9 mouse cellular contexts compared by ENCODE assay signal in genomic region chr11:96145622-96146270, GRCm38 (mm10). TPM values are rescaled to one million over a fixed set of nuclear protein-coding genes. Genes with fewer than 3 reads are reported as not detected.
DNase-seq lines count a peak whose midpoint lies in the region; ATAC-seq and TF ChIP-seq lines count a peak whose summit lies in the region.
"Had no signal": no experiment of that assay in that cellular context is flagged by ENCODE, and none has a peak within 500 bp of the region (broad histone marks: within the 10 kb centered on the region; RNA-seq: fewer than 3 reads in every experiment).

No protein-coding gene starts in this region.

- H3K4me1 ChIP-seq in embryonic facial prominence, embryonic 15.5 days: 0 out of 2 replicates have a peak, but pooled peaks cover 8% of the 10 kb centered on the region
- H3K4me1 ChIP-seq in heart, embryonic 14.5 days (ENCODE audit: control insufficient read depth in 2 of 2, insufficient read depth in 2 of 2, low read length in 2 of 2): peaks cover 0 to 5% of the 10 kb centered on the region in 2 experiments; a peak in 1 of 4 replicates
- no peaks in the 10 kb centered on the region for H3K4me1 ChIP-seq in kidney, postnatal 0 days (replicated peaks; ENCODE audit: insufficient read depth, low read length)
- no peaks in the 10 kb centered on the region for H3K4me1 ChIP-seq in liver, embryonic 14.5 days (replicated peaks; ENCODE audit: control insufficient read depth in 2 of 2, insufficient read depth in 2 of 2, low read length in 1 of 2)
- H3K4me1 ChIP-seq in neural tube, embryonic 14.5 days (ENCODE audit: control insufficient read depth, insufficient read depth, low read length): no peaks in the 10 kb centered on the region

- H3K4me2 ChIP-seq in embryonic facial prominence, embryonic 15.5 days (replicated peaks): peak overlapping the region; percentile 32
- peak overlapping the region; percentile 59 for H3K4me2 ChIP-seq in heart, embryonic 14.5 days (ENCODE audit: low read length)
- H3K4me2 ChIP-seq in kidney, postnatal 0 days (ENCODE audit: low read length): peak overlapping the region; percentile 36
- H3K4me2 ChIP-seq in liver, embryonic 14.5 days (ENCODE audit: low read depth): no peak overlapping the region
- peak overlapping the region; percentile 12 for H3K4me2 ChIP-seq in neural tube, embryonic 14.5 days (ENCODE audit: low read depth, low read length)

- H3K27ac ChIP-seq in embryonic facial prominence, embryonic 15.5 days (replicated peaks): no peak overlapping the region
- no peak overlapping the region for H3K27ac ChIP-seq in heart, embryonic 14.5 days (replicated peaks in 1 of 2; ENCODE audit: control insufficient read depth in 1 of 2, insufficient read depth in 1 of 2, low read depth in 2 of 2, low read length in 2 of 2)
- no peak overlapping the region for H3K27ac ChIP-seq in kidney, postnatal 0 days
- H3K27ac ChIP-seq in liver, embryonic 14.5 days: no peak overlapping the region
- no peak overlapping the region for H3K27ac ChIP-seq in neural tube, embryonic 14.5 days (ENCODE audit: low read depth, low read length)

- no peak for TF ChIP-seq EP300 in liver, embryonic 14.5 days (IDR thresholded peaks at IDR 0.05; ENCODE audit: low read depth)

- no peak overlapping the region for H3K4me3 ChIP-seq in embryonic facial prominence, embryonic 15.5 days (replicated peaks)
- H3K4me3 ChIP-seq in heart, embryonic 14.5 days (ENCODE audit: control insufficient read depth in 1 of 2, insufficient read depth in 1 of 2, low read depth in 1 of 2, low read length in 2 of 2): peak overlapping the region in 1 of 2 experiments; percentile 16; a peak in 1 of 4 replicates
- H3K4me3 ChIP-seq in kidney, postnatal 0 days (replicated peaks; ENCODE audit: low read depth, low read length): 0 out of 2 replicates have a peak overlapping the region, but pooled peaks have one; percentile 1
- no peak overlapping the region for H3K4me3 ChIP-seq in liver, embryonic 14.5 days (ENCODE audit: insufficient read depth in 1 of 2, low read depth in 2 of 2, low read length in 2 of 2)
- H3K4me3 ChIP-seq in neural tube, embryonic 14.5 days (ENCODE audit: low read depth, low read length): no peak overlapping the region
- H3K4me3 ChIP-seq: erythroblast, embryonic 14.5 days had no signal

- DNase-seq in B cell, adult 2 months: peak; percentile 28 to 44
- DNase-seq in adrenal gland, postnatal 10 days: peak; percentile 90
- peak; percentile 92 for DNase-seq in kidney, postnatal 0 days (ENCODE audit: low spot score)
- DNase-seq in liver, embryonic 14.5 days (ENCODE audit: low read depth in 3 of 3, low spot score in 3 of 3): peak in 2 of 3 experiments; percentile 12 to 20
- DNase-seq in thymus, postnatal 25 days: peak; percentile 19

- H3K9ac ChIP-seq in embryonic facial prominence, embryonic 15.5 days: no peak overlapping the region
- H3K9ac ChIP-seq in heart, embryonic 14.5 days (ENCODE audit: low read length): 0 out of 2 replicates have a peak overlapping the region, but pooled peaks have one; percentile 25
- no peak overlapping the region for H3K9ac ChIP-seq in kidney, postnatal 0 days (ENCODE audit: low read depth, low read length)
- H3K9ac ChIP-seq in liver, embryonic 14.5 days (replicated peaks): no peak overlapping the region
- H3K9ac ChIP-seq in neural tube, embryonic 14.5 days (replicated peaks; ENCODE audit: low read depth, low read length): no peak overlapping the region

- peaks cover 66% of the 10 kb centered on the region for H3K27me3 ChIP-seq in embryonic facial prominence, embryonic 15.5 days
- peaks cover 56% of the 10 kb centered on the region for H3K27me3 ChIP-seq in heart, embryonic 14.5 days (ENCODE audit: control insufficient read depth, insufficient read depth, low read length)
- H3K27me3 ChIP-seq in kidney, postnatal 0 days (ENCODE audit: insufficient read depth, low read length): peaks cover 15% of the 10 kb centered on the region; the same call in 1 of the 2 replicates
- H3K27me3 ChIP-seq in liver, embryonic 14.5 days (ENCODE audit: control insufficient read depth, insufficient read depth, low read length): peaks cover 11% of the 10 kb centered on the region
- peaks cover 6% of the 10 kb centered on the region; the same call in 1 of the 2 replicates for H3K27me3 ChIP-seq in neural tube, embryonic 14.5 days (ENCODE audit: control insufficient read depth, insufficient read depth, low read length)

- WGBS in embryonic facial prominence, embryonic 15.5 days: 2% methylated on average over 15 of the region's 15 CpGs
- 2% methylated on average over 15 of the region's 15 CpGs for WGBS in heart, embryonic 14.5 days
- under 1% methylated on average over 15 of the region's 15 CpGs for WGBS in kidney, postnatal 0 days
- WGBS in liver, embryonic 14.5 days (ENCODE audit: insufficient replicate concordance): 3% methylated on average over 15 of the region's 15 CpGs
- WGBS in neural tube, embryonic 14.5 days: 2% methylated on average over 15 of the region's 15 CpGs

- ATAC-seq in embryonic facial prominence, embryonic 15.5 days (ENCODE audit: insufficient number of reproducible peaks, low FRiP score, low TSS enrichment, low read depth): 0 out of 2 replicates have a peak, but pooled peaks have one; percentile 19
- ATAC-seq in heart, embryonic 14.5 days (ENCODE audit: insufficient number of reproducible peaks, insufficient read depth, low FRiP score, low read depth): no peak
- peak; percentile 70 for ATAC-seq in kidney, postnatal 0 days (replicated peaks; ENCODE audit: low FRiP score, low read depth)
- ATAC-seq in liver, embryonic 14.5 days (ENCODE audit: insufficient read depth): no peak
- ATAC-seq in neural tube, embryonic 14.5 days (ENCODE audit: low read depth): peak; percentile 69; the same call in 1 of the 2 replicates

- no peaks in the 10 kb centered on the region for H3K36me3 ChIP-seq in embryonic facial prominence, embryonic 15.5 days
- H3K36me3 ChIP-seq in heart, embryonic 14.5 days (ENCODE audit: control insufficient read depth, insufficient read depth, low read length): no peaks in the 10 kb centered on the region
- no peaks in the 10 kb centered on the region for H3K36me3 ChIP-seq in kidney, postnatal 0 days (ENCODE audit: insufficient read depth, low read length)
- no peaks in the 10 kb centered on the region for H3K36me3 ChIP-seq in liver, embryonic 14.5 days (replicated peaks; ENCODE audit: control insufficient read depth, insufficient read depth, low read depth)
- H3K36me3 ChIP-seq in neural tube, embryonic 14.5 days (ENCODE audit: control insufficient read depth, insufficient read depth, low read length): no peaks in the 10 kb centered on the region

- H3K9me3 ChIP-seq in embryonic facial prominence, embryonic 15.5 days (replicated peaks): no peaks in the 10 kb centered on the region
- no peaks in the 10 kb centered on the region for H3K9me3 ChIP-seq in heart, embryonic 14.5 days (ENCODE audit: control insufficient read depth, low read length)
- H3K9me3 ChIP-seq in kidney, postnatal 0 days (replicated peaks; ENCODE audit: low read length): no peaks in the 10 kb centered on the region
- no peaks in the 10 kb centered on the region for H3K9me3 ChIP-seq in liver, embryonic 14.5 days (ENCODE audit: control insufficient read depth, low read length)
- no peaks in the 10 kb centered on the region for H3K9me3 ChIP-seq in neural tube, embryonic 14.5 days (ENCODE audit: control insufficient read depth, low read length)

- TF ChIP-seq CTCF in kidney, postnatal 0 days (IDR thresholded peaks at IDR 0.05; ENCODE audit: low read depth): peak; percentile 92
- TF ChIP-seq CTCF in liver, embryonic 14.5 days (IDR thresholded peaks at IDR 0.05; ENCODE audit: low read depth): peak; percentile 78

RNA-seq across cellular contexts. Expression of gene Ttll6, which starts 12.2 kb away (rescaled TPM):
- not detected for total RNA-seq in adrenal gland, postnatal 10 days (2021)
- 1.1 and 2.4 TPM in 2 replicates for polyA plus RNA-seq in embryonic facial prominence, embryonic 15.5 days (2015; fragmentation: Nextera tagmentation; extraction: Ambion mirVana)
- not detected in 2 replicates for polyA plus RNA-seq in heart, embryonic 14.5 days (2014; fragmentation: Nextera tagmentation; extraction: Ambion mirVana)
- polyA plus RNA-seq in kidney, postnatal 0 days (2015; fragmentation: Nextera tagmentation; extraction: Ambion mirVana): 0.04 TPM in 1 of 2 replicates, not detected in the other
- polyA plus RNA-seq in liver, embryonic 14.5 days (2012; rRNA removed): 0.05 TPM in 1 of 2 replicates, not detected in the other
- not detected in 2 replicates for polyA plus RNA-seq in liver, embryonic 14.5 days (2014; fragmentation: Nextera tagmentation; extraction: Ambion mirVana)
- polyA plus RNA-seq in neural tube, embryonic 14.5 days (2014; fragmentation: Nextera tagmentation; extraction: Ambion mirVana): 0.27 TPM in 1 of 2 replicates, not detected in the other
- polyA plus RNA-seq: erythroblast, embryonic 14.5 days had no signal

RNA-seq across cellular contexts. Expression of gene Calcoco2, which starts 34.0 kb away (rescaled TPM):
- total RNA-seq in adrenal gland, postnatal 10 days (2021): not detected
- 1.1 and 1.6 TPM in 2 replicates for polyA plus RNA-seq in embryonic facial prominence, embryonic 15.5 days (2015; fragmentation: Nextera tagmentation; extraction: Ambion mirVana)
- polyA plus RNA-seq in heart, embryonic 14.5 days (2014; fragmentation: Nextera tagmentation; extraction: Ambion mirVana): not detected in 2 replicates
- not detected in 2 replicates for polyA plus RNA-seq in kidney, postnatal 0 days (2015; fragmentation: Nextera tagmentation; extraction: Ambion mirVana)
- not detected in 2 replicates for polyA plus RNA-seq in liver, embryonic 14.5 days (2012; rRNA removed)
- not detected in 2 replicates for polyA plus RNA-seq in liver, embryonic 14.5 days (2014; fragmentation: Nextera tagmentation; extraction: Ambion mirVana)
- polyA plus RNA-seq in neural tube, embryonic 14.5 days (2014; fragmentation: Nextera tagmentation; extraction: Ambion mirVana): not detected in 2 replicates
- polyA plus RNA-seq: erythroblast, embryonic 14.5 days had no signal

RNA-seq across cellular contexts. Expression of gene Hoxb13, which starts 48.4 kb away (rescaled TPM):
- under 1 TPM in 1 of 2 experiments, not detected in 1; 0.12 TPM for total RNA-seq in adrenal gland, postnatal 10 days (2021)
- not detected in 2 replicates for polyA plus RNA-seq in embryonic facial prominence, embryonic 15.5 days (2015; fragmentation: Nextera tagmentation; extraction: Ambion mirVana)
- polyA plus RNA-seq in heart, embryonic 14.5 days (2014; fragmentation: Nextera tagmentation; extraction: Ambion mirVana): not detected in 2 replicates
- not detected in 2 replicates for polyA plus RNA-seq in kidney, postnatal 0 days (2015; fragmentation: Nextera tagmentation; extraction: Ambion mirVana)
- polyA plus RNA-seq in liver, embryonic 14.5 days (2012; rRNA removed): 0.08 TPM in 1 of 2 replicates, not detected in the other
- polyA plus RNA-seq in liver, embryonic 14.5 days (2014; fragmentation: Nextera tagmentation; extraction: Ambion mirVana): not detected in 2 replicates
- polyA plus RNA-seq in neural tube, embryonic 14.5 days (2014; fragmentation: Nextera tagmentation; extraction: Ambion mirVana): not detected in 2 replicates

Comparison
In these comparisons a context has a peak if more than half of its experiments do, and no peak if none do; other contexts are left out.
1. DNase-seq: peak in every context shown above with its lines; median percentile 92 in kidney, postnatal 0 days; 90 in adrenal gland, postnatal 10 days; 36 in B cell, adult 2 months; 19 in thymus, postnatal 25 days; 16 in liver, embryonic 14.5 days.
2. ATAC-seq: peak in embryonic facial prominence, embryonic 15.5 days (single experiment), kidney, postnatal 0 days (single experiment) and neural tube, embryonic 14.5 days (single experiment); none in heart, embryonic 14.5 days (single experiment) and liver, embryonic 14.5 days (single experiment).